Mouse (Mus musculus) CD8-positive naive resting alpha-beta T cell, adult 2 months (primary cell): Measurements from ENCODE around the gene Olfr820.
"Not testable (repeated sequence)": the region's sequence is repeated elsewhere in the genome, so short reads cannot be mapped to it uniquely, and the experiment has no call there.

Experiments used
- DNase-seq, 2 experiments: peaks; one replicate each; pipeline ENCODE4 v3.0.0; 2022; ENCODE audit warnings: low read depth in 2 of 2, low spot score in 2 of 2

Gene Olfr820

GRCm38 (mm10) chr10:130012321-130012720 lies at the start of gene Olfr820:
Gene Olfr820 (plus strand): TSS chr10:130012621.
- no peak for DNase-seq

- DNase-seq: not testable (repeated sequence)
These were observed 46.2 kb upstream of the Olfr820 start for GRCm38 (mm10) chr10:129966232-129966631.

- not testable (repeated sequence) for DNase-seq
These were observed 45.3 kb upstream of the Olfr820 start, which contains the start of gene Olfr819 for GRCm38 (mm10) chr10:129967166-129967565. Gene Olfr819 (minus strand): TSS chr10:129967266.

- not testable (repeated sequence) for DNase-seq
These were observed 39.4 kb upstream of the Olfr820 start for GRCm38 (mm10) chr10:129972994-129973393.

GRCm38 (mm10) chr10:129976040-129976439 lies 36.4 kb upstream of the Olfr820 start, which contains the start of gene Olfr247:
Gene Olfr247 (minus strand): TSS chr10:129976140.
- not testable (repeated sequence) for DNase-seq

GRCm38 (mm10) chr10:129981867-129982266 lies 30.6 kb upstream of the Olfr820 start:
- not testable (repeated sequence) for DNase-seq

- DNase-seq: not testable (repeated sequence)
These were observed 27.5 kb upstream of the Olfr820 start, which contains the start of gene Gm10310 for GRCm38 (mm10) chr10:129984962-129985361. Gene Gm10310 (minus strand): TSS chr10:129985062.

GRCm38 (mm10) chr10:130004104-130004503 lies 8.3 kb upstream of the Olfr820 start:
- DNase-seq: not testable (repeated sequence)

GRCm38 (mm10) chr10:130005366-130005765 lies 7.1 kb upstream of the Olfr820 start:
- not testable (repeated sequence) for DNase-seq

GRCm38 (mm10) chr10:130030048-130030447 lies 17.6 kb downstream of the Olfr820 start, which contains the start of gene Olfr821:
Gene Olfr821 (plus strand): TSS chr10:130030348.
- DNase-seq: no peak

GRCm38 (mm10) chr10:130037096-130037495 lies 24.7 kb downstream of the Olfr820 start:
- no peak for DNase-seq
